In genomic region chr13:47129090-47129489, GRCm38 (mm10) we compare ENCODE assay signal across 24 mouse cellular contexts. TPM values are rescaled to one million over a fixed set of nuclear protein-coding genes. Genes with fewer than 3 reads are reported as not detected.
DNase-seq lines count a peak whose midpoint lies in the region; ATAC-seq and TF ChIP-seq lines count a peak whose summit lies in the region.
"Had no signal": no experiment of that assay in that cellular context is flagged by ENCODE, and none has a peak within 500 bp of the region (broad histone marks: within the 10 kb centered on the region; RNA-seq: fewer than 3 reads in every experiment).

No protein-coding gene starts in this region.

- H3K9ac ChIP-seq in heart, embryonic 12.5 days = no peak overlapping the region
- no peak overlapping the region for H3K9ac ChIP-seq in heart, embryonic 15.5 days
- H3K9ac ChIP-seq: forebrain, embryonic 13.5 days; hindbrain, embryonic 13.5 days; intestine, embryonic 15.5 days; kidney, embryonic 15.5 days had no signal

- H3K36me3 ChIP-seq in heart, embryonic 12.5 days = no peaks in the 10 kb centered on the region
- no peaks in the 10 kb centered on the region for H3K36me3 ChIP-seq in heart, embryonic 15.5 days
- H3K36me3 ChIP-seq: forebrain, embryonic 10.5 days; hindbrain, embryonic 10.5 days; hindbrain, embryonic 13.5 days; intestine, embryonic 15.5 days; kidney, embryonic 15.5 days had no signal

- H3K4me1 ChIP-seq in heart, embryonic 12.5 days (replicated peaks) = peaks cover 24% of the 10 kb centered on the region
- peaks cover 22% of the 10 kb centered on the region for H3K4me1 ChIP-seq in heart, embryonic 15.5 days (replicated peaks)
- H3K4me1 ChIP-seq: forebrain, embryonic 13.5 days; hindbrain, embryonic 13.5 days; intestine, embryonic 15.5 days had no signal

- peak; percentile 38 for DNase-seq in gastrocnemius, adult 2 months
- DNase-seq in gastrocnemius, postnatal 4 days (ENCODE audit: low spot score in 2 of 2) = no peak
- no peak for DNase-seq in heart, postnatal 36 days
- no peak for DNase-seq in heart, adult 18-20 months
- DNase-seq in heart, postnatal 4 days = peak; percentile 29
- no peak for DNase-seq in heart, postnatal 14 days
- DNase-seq: adrenal gland, postnatal 10 days; adrenal gland, postnatal 36 days; cerebellum, adult 18-20 months; cerebellum, adult 9-10 months; cerebellum, postnatal 14 days; gastrocnemius, postnatal 14 days; kidney, adult 11 months; kidney, adult 8-10 months had no signal

- intact Hi-C loops in gastrocnemius, adult 2 months (cut with DNase I) = no loop called here
- intact Hi-C loops in heart, postnatal 36 days (cut with DNase I) = no loop called here
- intact Hi-C loops in heart, postnatal 14 days (cut with DNase I) = no loop called here

- TF ChIP-seq CTCF in gastrocnemius, adult 2 months (IDR thresholded peaks at IDR 0.05) = no peak

- H3K27ac ChIP-seq in gastrocnemius, adult 2 months = no peak overlapping the region
- H3K27ac ChIP-seq in heart, embryonic 12.5 days (ENCODE audit: poor library complexity, severe bottlenecking) = peak overlapping the region; percentile 84
- H3K27ac ChIP-seq in heart, embryonic 15.5 days = peak overlapping the region; percentile 77
- H3K27ac ChIP-seq: forebrain, embryonic 10.5 days; forebrain, embryonic 13.5 days; hindbrain, embryonic 10.5 days; hindbrain, embryonic 13.5 days; intestine, embryonic 15.5 days; kidney, embryonic 15.5 days had no signal

- peak overlapping the region; percentile 36; the same call in 1 of the 2 replicates for H3K4me2 ChIP-seq in heart, embryonic 12.5 days
- peak overlapping the region; percentile 30 for H3K4me2 ChIP-seq in heart, embryonic 15.5 days
- H3K4me2 ChIP-seq: forebrain, embryonic 13.5 days; hindbrain, embryonic 13.5 days; intestine, embryonic 15.5 days; kidney, embryonic 15.5 days had no signal

- H3K4me3 ChIP-seq in gastrocnemius, adult 2 months = no peak overlapping the region
- no peak overlapping the region for H3K4me3 ChIP-seq in heart, embryonic 12.5 days
- no peak overlapping the region for H3K4me3 ChIP-seq in heart, embryonic 15.5 days
- H3K4me3 ChIP-seq: forebrain, embryonic 10.5 days; forebrain, embryonic 13.5 days; hindbrain, embryonic 10.5 days; hindbrain, embryonic 13.5 days; intestine, embryonic 15.5 days; kidney, embryonic 15.5 days had no signal

- H3K27me3 ChIP-seq in heart, embryonic 12.5 days (replicated peaks) = no peaks in the 10 kb centered on the region
- no peaks in the 10 kb centered on the region for H3K27me3 ChIP-seq in heart, embryonic 15.5 days
- H3K27me3 ChIP-seq: intestine, embryonic 15.5 days; kidney, embryonic 15.5 days had no signal

- no peak for ATAC-seq in heart, embryonic 12.5 days (ENCODE audit: insufficient number of reproducible peaks, low FRiP score)
- peak; percentile 55; the same call in 1 of the 2 replicates for ATAC-seq in heart, embryonic 15.5 days (replicated peaks; ENCODE audit: insufficient number of reproducible peaks, insufficient read depth, low FRiP score, low read depth)
- ATAC-seq: forebrain, embryonic 13.5 days; forebrain, embryonic 16.5 days; hindbrain, embryonic 16.5 days; intestine, embryonic 15.5 days had no signal

- 39% methylated on average over 4 of the region's 4 CpGs for WGBS in heart, embryonic 12.5 days
- 37% methylated on average over 4 of the region's 4 CpGs for WGBS in heart, embryonic 15.5 days

- no peaks in the 10 kb centered on the region; the same call in 1 of the 2 replicates for H3K9me3 ChIP-seq in heart, embryonic 12.5 days (replicated peaks)
- H3K9me3 ChIP-seq in heart, embryonic 15.5 days (replicated peaks) = no peaks in the 10 kb centered on the region
- H3K9me3 ChIP-seq: forebrain, embryonic 10.5 days; forebrain, embryonic 13.5 days; hindbrain, embryonic 10.5 days; intestine, embryonic 15.5 days; kidney, embryonic 15.5 days had no signal

RNA-seq across cellular contexts. Expression of gene Rnf144b, which starts 6.6 kb away (rescaled TPM):
- 10 to 100 TPM; 24.0 to 25.9 TPM for total RNA-seq in gastrocnemius, adult 2 months (2021)
- 10 to 100 TPM; 10.7 to 12.5 TPM for total RNA-seq in gastrocnemius, postnatal 4 days (2021)
- 1.6 and 1.9 TPM in 2 replicates for polyA plus RNA-seq in heart, embryonic 12.5 days (2016; fragmentation: Nextera tagmentation; extraction: Ambion mirVana)
- 10 to 100 TPM; 15.2 to 34.7 TPM for total RNA-seq in heart, postnatal 36 days (2021)
- 1.5 and 1.7 TPM in 2 replicates for polyA plus RNA-seq in heart, embryonic 15.5 days (2015; fragmentation: Nextera tagmentation; extraction: Ambion mirVana)
- total RNA-seq in heart, adult 18-20 months (2021) = 10 to 100 TPM; 35.6 to 44.5 TPM
- total RNA-seq in heart, postnatal 4 days (2021) = 1 to 10 TPM; 7.3 to 8.1 TPM
- 10 to 100 TPM; 16.5 to 19.8 TPM for total RNA-seq in heart, postnatal 14 days (2021)

RNA-seq across cellular contexts. Expression of gene Dek, which starts 23.1 kb away (rescaled TPM):
- total RNA-seq in gastrocnemius, adult 2 months (2021) = 10 to 100 TPM; 34.8 to 35.4 TPM
- total RNA-seq in gastrocnemius, postnatal 4 days (2021) = 10 to 100 TPM; 82.7 to 90.6 TPM
- polyA plus RNA-seq in heart, embryonic 12.5 days (2016; fragmentation: Nextera tagmentation; extraction: Ambion mirVana) = 171 and 173 TPM in 2 replicates
- 10 to 100 TPM; 32.4 to 38.7 TPM for total RNA-seq in heart, postnatal 36 days (2021)
- polyA plus RNA-seq in heart, embryonic 15.5 days (2015; fragmentation: Nextera tagmentation; extraction: Ambion mirVana) = 141 and 143 TPM in 2 replicates
- 10 to 100 TPM; 32.6 to 37.9 TPM for total RNA-seq in heart, adult 18-20 months (2021)
- 10 to 100 TPM; 85.5 to 87.1 TPM for total RNA-seq in heart, postnatal 4 days (2021)
- total RNA-seq in heart, postnatal 14 days (2021) = 10 to 100 TPM; 38.3 to 41.2 TPM

Comparison
In these comparisons a context has a peak if more than half of its experiments do, and no peak if none do; other contexts are left out.
1. DNase-seq: peak in gastrocnemius, adult 2 months (single experiment) and heart, postnatal 4 days (single experiment); none in gastrocnemius, postnatal 4 days (0 of 2), heart, postnatal 36 days (0 of 2), heart, adult 18-20 months (0 of 2) and heart, postnatal 14 days (0 of 2).